Mouse (Mus musculus) CD4-positive, CD25-positive, alpha-beta regulatory T cell, adult 2 months (primary cell): ENCODE results near the gene Col4a3.

ENCODE experiments used
- DNase-seq: peaks from one replicate; pipeline ENCODE4 v3.0.0-alpha.2; 2012; ENCODE audit warnings: low read depth, low spot score

Col4a3 gene

GRCm38 (mm10) chr1:82768269-82768668 is 181.5 kb downstream of the Col4a3 start, which contains the start of gene Tm4sf20:
Tm4sf20 (minus strand) TSS chr1:82768461.
- no peak for DNase-seq

GRCm38 (mm10) chr1:82771022-82771586 is 184.4 kb downstream of the Col4a3 start, which contains the start of gene Gm47791:
Gm47791 (minus strand) TSS chr1:82771243.
- no peak for DNase-seq
